Mouse (Mus musculus) layer of hippocampus, adult 2 months (tissue): ENCODE measurements around the gene Bcl9l. TPM values are rescaled to one million over a fixed set of nuclear protein-coding genes. Genes with fewer than 3 reads are reported as not detected.

Source experiments
- DNase-seq, 2 experiments: peaks; one replicate each; pipeline ENCODE4 v3.0.0; 2022; ENCODE audit warnings: low spot score in 2 of 2
- H3K27ac ChIP-seq: fragments of 200-600 bp; 2 replicates; pipeline ENCODE4 v1.8.1; 2022
- H3K4me3 ChIP-seq: fragments of 200-600 bp; 2 replicates; pipeline ENCODE4 v1.8.1; 2022; ENCODE audit warnings: mild to moderate bottlenecking
- CTCF ChIP-seq: fragments of 200-600 bp; conservative IDR thresholded peaks from 2 replicates; pipeline ENCODE4 v1.8.1; 2022; ENCODE audit warnings: antibody characterized with exemption, mild to moderate bottlenecking, moderate library complexity
- total RNA-seq, 2 experiments: library from RNA; stranded (reverse); gene quantifications; 2 replicates each; pipeline ENCODE4 v1.2.3; 2021

Bcl9l gene
- total RNA-seq, 2 experiments from 2014 or later, result 68.4 to 76.9 TPM

- H3K27ac ChIP-seq, result peak overlapping the region; percentile 91
- DNase-seq, result no peak
- TF ChIP-seq CTCF, result no peak
- peak overlapping the region; percentile 19; the same call in 1 of the 2 replicates for H3K4me3 ChIP-seq
Observed at GRCm38 (mm10) chr9:44494863-44495809, 12.5 kb downstream of the Bcl9l start.

GRCm38 (mm10) chr9:44495810-44496344 is 13.3 kb downstream of the Bcl9l start:
- no peak for TF ChIP-seq CTCF
- DNase-seq, result no peak
- peak overlapping the region; percentile 91 for H3K27ac ChIP-seq
- no peak overlapping the region for H3K4me3 ChIP-seq

DNA sequence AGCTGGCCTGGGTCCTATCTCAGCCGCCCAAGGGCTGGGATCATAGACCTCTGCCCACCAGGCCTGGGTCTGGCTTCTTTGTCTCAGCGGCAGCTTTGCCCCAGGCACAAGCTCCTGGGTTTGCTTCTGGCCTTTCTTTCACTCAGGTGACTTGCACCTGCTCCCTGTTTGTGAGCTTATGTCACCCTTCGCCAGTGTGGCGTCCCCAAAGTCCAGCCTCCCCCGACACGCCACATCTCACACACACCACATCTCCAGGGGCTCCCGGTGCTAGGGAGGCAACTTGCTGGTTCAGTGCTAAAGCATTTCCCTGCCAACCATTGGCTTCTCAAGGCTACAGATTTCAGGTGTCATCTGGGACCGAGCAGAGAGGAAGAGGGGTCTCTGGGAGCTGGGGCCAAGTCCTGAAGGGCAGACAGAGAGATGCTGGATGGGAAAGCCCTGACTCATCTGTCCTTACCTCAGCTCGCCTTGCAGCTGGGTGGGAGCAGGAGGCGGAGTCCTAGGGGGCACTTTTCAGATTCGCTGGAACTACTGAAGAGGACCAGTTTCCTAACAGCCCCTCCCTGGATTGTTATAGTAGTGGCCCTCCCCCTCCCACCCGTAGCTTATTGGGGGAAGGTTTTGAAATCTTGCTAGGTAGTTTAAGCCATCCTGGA is 14.3 kb downstream of the Bcl9l start:
- TF ChIP-seq CTCF, result no peak
- Histone ChIP-seq H3K27ac (no peak overlapping the region), H3K4me3 (no peak overlapping the region)
- no peak for DNase-seq

DNA sequence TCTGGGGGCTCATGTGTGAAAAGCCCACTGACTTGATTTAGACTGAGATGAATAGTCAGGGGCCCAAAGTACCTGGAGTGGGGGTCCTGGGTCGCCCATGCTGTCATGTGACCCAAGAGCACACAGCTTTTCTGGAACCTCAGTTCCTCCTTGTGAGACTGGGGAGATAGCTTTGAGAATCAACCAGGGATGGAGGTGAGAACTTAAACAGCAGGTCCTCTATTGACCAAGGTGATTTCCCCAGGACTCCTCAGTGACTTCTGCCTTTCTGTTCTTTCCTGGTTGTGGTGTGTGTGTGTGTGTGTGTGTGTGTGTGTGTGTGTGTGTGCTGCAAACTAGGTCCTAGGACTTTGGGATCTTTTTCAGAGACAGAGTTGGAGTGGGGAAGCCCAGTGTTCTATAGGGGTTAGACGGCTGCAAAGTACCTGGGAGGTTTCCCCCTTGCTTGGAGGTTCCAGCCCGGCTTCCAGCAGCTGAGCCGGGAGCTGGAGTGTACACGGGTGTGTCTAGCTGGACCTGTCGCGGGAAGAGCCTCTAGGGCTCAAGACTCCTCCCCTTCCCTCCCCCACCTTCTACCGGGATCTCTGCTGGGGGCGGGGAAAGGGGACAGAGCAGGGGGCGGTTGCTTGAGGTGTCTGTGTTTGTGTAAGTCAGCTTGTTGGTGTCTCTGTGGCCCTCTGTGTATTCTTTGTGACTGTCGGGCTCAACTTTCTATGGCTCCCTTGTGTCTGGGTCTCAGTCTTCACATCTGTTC is 15.2 kb downstream of the Bcl9l start:
- no peak for DNase-seq
- Histone ChIP-seq H3K27ac (peak overlapping the region; percentile 89; the same call in 1 of the 2 replicates), H3K4me3 (peak overlapping the region; percentile 45)
- no peak for TF ChIP-seq CTCF

- peak; percentile 68 for TF ChIP-seq CTCF
Observed at GRCm38 (mm10) chr9:44498421-44499355, 16.1 kb downstream of the Bcl9l start.

DNA sequence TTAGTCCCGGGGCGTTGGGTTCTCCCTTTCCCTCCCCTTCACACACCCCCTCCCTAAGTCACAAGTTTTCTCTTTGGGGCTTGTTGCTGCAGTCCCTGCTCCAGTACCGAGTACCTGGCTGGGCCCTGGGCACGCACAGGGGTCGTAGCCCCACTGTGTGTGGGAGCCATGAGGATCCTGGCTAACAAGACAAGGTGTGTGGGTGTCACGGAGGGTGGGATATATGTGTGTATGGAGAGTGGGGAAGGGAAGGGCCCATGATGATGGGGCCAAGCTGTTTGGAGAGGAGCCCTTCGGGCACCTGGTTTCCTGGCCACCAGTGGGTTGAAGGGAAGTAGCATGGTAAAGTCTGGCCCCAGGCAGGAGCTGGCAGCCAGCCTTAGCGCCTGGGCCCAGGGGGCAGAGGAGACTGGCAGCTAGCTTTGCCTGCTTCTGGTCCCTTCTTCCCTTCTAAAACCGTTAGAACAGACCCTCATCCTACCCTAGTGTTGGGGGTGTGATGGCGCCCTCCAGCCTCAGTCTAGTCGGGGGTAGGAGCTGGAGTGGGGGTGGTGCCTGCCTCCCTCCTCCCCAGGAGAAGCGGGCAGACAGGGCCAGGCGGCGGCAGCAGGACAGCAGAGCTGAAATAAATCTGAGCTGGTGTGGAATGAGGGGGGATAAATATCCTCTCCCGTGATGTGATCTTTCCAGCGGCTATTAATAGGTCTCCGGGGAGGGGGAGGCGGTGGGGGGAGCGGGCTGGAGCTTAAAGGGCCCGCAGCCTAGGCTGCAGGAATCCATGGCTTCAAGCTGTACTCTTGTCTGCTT is 16.9 kb downstream of the Bcl9l start:
- DNase-seq, result no peak
- Histone ChIP-seq H3K4me3 (peak overlapping the region; percentile 45), H3K27ac (peak overlapping the region; percentile 89)
- TF ChIP-seq CTCF, result no peak

More at GRCm38 (mm10) chr9:44498421-44499355, 16.1 kb downstream of the Bcl9l start:
- Histone ChIP-seq H3K4me3 (peak overlapping the region; percentile 45), H3K27ac (peak overlapping the region; percentile 89)
- DNase-seq, result no peak

DNA sequence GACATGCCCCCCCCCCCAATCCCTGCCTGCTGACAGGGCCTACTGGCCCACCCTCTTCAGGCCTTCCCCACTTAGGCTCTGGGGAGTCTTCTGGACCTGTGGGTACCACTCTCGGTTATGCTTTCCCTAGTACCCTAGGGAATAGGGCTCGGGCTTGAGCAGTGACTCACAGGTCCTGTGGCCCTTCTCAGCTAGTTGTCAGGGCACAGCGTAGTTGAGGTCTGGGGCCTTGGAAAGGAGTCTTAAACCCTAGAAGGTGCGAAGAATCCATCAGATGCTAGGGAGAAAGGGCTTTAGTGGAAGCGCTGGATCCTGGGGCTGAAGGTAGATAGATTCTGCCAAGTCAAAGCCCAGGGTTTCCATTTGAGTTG is 17.5 kb downstream of the Bcl9l start:
- H3K4me3 ChIP-seq, result no peak overlapping the region
- no peak for TF ChIP-seq CTCF
- no peak for DNase-seq
- H3K27ac ChIP-seq, result peak overlapping the region; percentile 89; the same call in 1 of the 2 replicates

- no peak for TF ChIP-seq CTCF
- DNase-seq, result no peak
- Histone ChIP-seq H3K27ac (peak overlapping the region; percentile 89; the same call in 1 of the 2 replicates), H3K4me3 (no peak overlapping the region)
Observed at GRCm38 (mm10) chr9:44500638-44501175, 18.1 kb downstream of the Bcl9l start.

GRCm38 (mm10) chr9:44501206-44501879 is 18.7 kb downstream of the Bcl9l start:
- no peak overlapping the region for H3K4me3 ChIP-seq
- no peak for TF ChIP-seq CTCF
- no peak for DNase-seq
- 0 out of 2 replicates have a peak overlapping the region, but pooled peaks have one; percentile 5 for H3K27ac ChIP-seq

GRCm38 (mm10) chr9:44502006-44502405 is 19.4 kb downstream of the Bcl9l start:
- peak in 1 of 2 experiments; percentile 83 for DNase-seq
- H3K27ac ChIP-seq, result no peak overlapping the region
- no peak overlapping the region for H3K4me3 ChIP-seq
- peak; percentile 98 for TF ChIP-seq CTCF
